In genomic region chr1:134037172-134037571, GRCm38 (mm10) we compare ENCODE assay signal across 9 mouse cellular contexts. TPM values are rescaled to one million over a fixed set of nuclear protein-coding genes. Genes with fewer than 3 reads are reported as not detected.
DNase-seq lines count a peak whose midpoint lies in the region; ATAC-seq and TF ChIP-seq lines count a peak whose summit lies in the region.
"Had no signal": no experiment of that assay in that cellular context is flagged by ENCODE, and none has a peak within 500 bp of the region (broad histone marks: within the 10 kb centered on the region; RNA-seq: fewer than 3 reads in every experiment).

Gene Fmod (plus strand): TSS chr1:134037254.

- no peak within 1 kb of the TSS for H3K4me3 ChIP-seq in intestine, embryonic 14.5 days (ENCODE audit: low read depth, low read length)
- H3K4me3 ChIP-seq in intestine, postnatal 0 days (ENCODE audit: low read depth, low read length), result no peak within 1 kb of the TSS
- H3K4me3 ChIP-seq in embryonic facial prominence, embryonic 12.5 days, result no peak within 1 kb of the TSS
- 0 out of 4 replicates have a peak within 1 kb of the TSS, but pooled peaks have one; percentile 1 to 10 for H3K4me3 ChIP-seq in heart, embryonic 14.5 days (ENCODE audit: control insufficient read depth in 1 of 2, insufficient read depth in 1 of 2, low read depth in 1 of 2, low read length in 2 of 2)
- H3K4me3 ChIP-seq in lung, adult 2 months (replicated peaks; ENCODE audit: extremely low read depth, low read depth, low read length), result no peak within 1 kb of the TSS

- TF ChIP-seq POLR2A in lung, adult 2 months (IDR thresholded peaks at IDR 0.05; ENCODE audit: borderline replicate concordance, extremely low read depth, low read depth, low read length), result no peak

- no peak for DNase-seq in intestine, embryonic 14.5 days (ENCODE audit: low spot score)
- no peak for DNase-seq in lung, adult 2 months
- no peak for DNase-seq in right cerebral cortex, postnatal 4 days
- DNase-seq in cerebellum, postnatal 25 days, result no peak
- DNase-seq in adipocyte (ENCODE audit: low spot score), result no peak
- DNase-seq: cerebellum, postnatal 14 days had no signal

- no peaks in the 10 kb centered on the region for H3K36me3 ChIP-seq in intestine, embryonic 14.5 days (ENCODE audit: control insufficient read depth, insufficient read depth, low read length)
- no peaks in the 10 kb centered on the region for H3K36me3 ChIP-seq in intestine, postnatal 0 days (ENCODE audit: control insufficient read depth, insufficient read depth)
- no peaks in the 10 kb centered on the region for H3K36me3 ChIP-seq in embryonic facial prominence, embryonic 12.5 days
- H3K36me3 ChIP-seq in heart, embryonic 14.5 days (ENCODE audit: control insufficient read depth, insufficient read depth, low read length), result no peaks in the 10 kb centered on the region

- ATAC-seq in intestine, embryonic 14.5 days (replicated peaks; ENCODE audit: low FRiP score, low TSS enrichment, low read depth), result 0 out of 2 replicates have a peak, but pooled peaks have one; percentile 60
- ATAC-seq in intestine, postnatal 0 days, result no peak
- no peak for ATAC-seq in embryonic facial prominence, embryonic 12.5 days (ENCODE audit: insufficient number of reproducible peaks, insufficient read depth, low FRiP score, low TSS enrichment)
- no peak; the same call in 1 of the 2 replicates for ATAC-seq in heart, embryonic 14.5 days (ENCODE audit: insufficient number of reproducible peaks, insufficient read depth, low FRiP score, low read depth)

- peak within 1 kb of the TSS; percentile 25 for H3K4me2 ChIP-seq in intestine, embryonic 14.5 days (ENCODE audit: low read length)
- H3K4me2 ChIP-seq in intestine, postnatal 0 days (replicated peaks; ENCODE audit: low read depth), result no peak within 1 kb of the TSS
- H3K4me2 ChIP-seq in embryonic facial prominence, embryonic 12.5 days (replicated peaks), result no peak within 1 kb of the TSS
- peak within 1 kb of the TSS; percentile 43 for H3K4me2 ChIP-seq in heart, embryonic 14.5 days (ENCODE audit: low read length)

- no peaks in the 10 kb centered on the region for H3K9me3 ChIP-seq in intestine, embryonic 14.5 days (ENCODE audit: control insufficient read depth, low read length)
- no peaks in the 10 kb centered on the region for H3K9me3 ChIP-seq in intestine, postnatal 0 days (ENCODE audit: control insufficient read depth)
- no peaks in the 10 kb centered on the region for H3K9me3 ChIP-seq in embryonic facial prominence, embryonic 12.5 days
- H3K9me3 ChIP-seq in heart, embryonic 14.5 days (ENCODE audit: control insufficient read depth, low read length), result no peaks in the 10 kb centered on the region

- peaks cover 11% of the 10 kb centered on the region for H3K4me1 ChIP-seq in intestine, embryonic 14.5 days (replicated peaks; ENCODE audit: control insufficient read depth, insufficient read depth, low read length)
- H3K4me1 ChIP-seq in intestine, postnatal 0 days (replicated peaks; ENCODE audit: control insufficient read depth, insufficient read depth, low read length), result no peaks in the 10 kb centered on the region
- peaks cover 13% of the 10 kb centered on the region; the same call in 1 of the 2 replicates for H3K4me1 ChIP-seq in embryonic facial prominence, embryonic 12.5 days
- H3K4me1 ChIP-seq in heart, embryonic 14.5 days (ENCODE audit: control insufficient read depth in 2 of 2, insufficient read depth in 2 of 2, low read length in 2 of 2), result peaks cover 9 to 12% of the 10 kb centered on the region in 2 experiments
- H3K4me1 ChIP-seq in lung, adult 2 months (ENCODE audit: control insufficient read depth, insufficient read depth, low read length), result no peaks in the 10 kb centered on the region

- WGBS in intestine, embryonic 14.5 days, result 23% methylated on average over 9 of the region's 9 CpGs
- 19% methylated on average over 9 of the region's 9 CpGs for WGBS in intestine, postnatal 0 days
- WGBS in embryonic facial prominence, embryonic 12.5 days, result 39% methylated on average over 9 of the region's 9 CpGs
- 15% methylated on average over 9 of the region's 9 CpGs for WGBS in heart, embryonic 14.5 days
- WGBS in lung, adult 2 months, result 45% methylated on average over 9 of the region's 9 CpGs

- no peaks in the 10 kb centered on the region for H3K27me3 ChIP-seq in intestine, embryonic 14.5 days (replicated peaks; ENCODE audit: control insufficient read depth, insufficient read depth, low read length)
- no peaks in the 10 kb centered on the region for H3K27me3 ChIP-seq in intestine, postnatal 0 days (replicated peaks; ENCODE audit: control insufficient read depth, insufficient read depth, low read length)
- H3K27me3 ChIP-seq in embryonic facial prominence, embryonic 12.5 days, result no peaks in the 10 kb centered on the region
- no peaks in the 10 kb centered on the region for H3K27me3 ChIP-seq in heart, embryonic 14.5 days (ENCODE audit: control insufficient read depth, insufficient read depth, low read length)

- no peak for TF ChIP-seq CTCF in intestine, postnatal 0 days (IDR thresholded peaks at IDR 0.05; ENCODE audit: low read depth)
- TF ChIP-seq CTCF in lung, adult 2 months (IDR thresholded peaks at IDR 0.05; ENCODE audit: insufficient read depth, low read length), result no peak

- no peak within 1 kb of the TSS for H3K9ac ChIP-seq in intestine, embryonic 14.5 days (ENCODE audit: low read length)
- no peak within 1 kb of the TSS for H3K9ac ChIP-seq in intestine, postnatal 0 days (ENCODE audit: low read depth, low read length)
- H3K9ac ChIP-seq in embryonic facial prominence, embryonic 12.5 days, result no peak within 1 kb of the TSS
- no peak within 1 kb of the TSS for H3K9ac ChIP-seq in heart, embryonic 14.5 days (ENCODE audit: low read length)

- 0 out of 2 replicates have a peak within 1 kb of the TSS, but pooled peaks have one; percentile 9 for H3K27ac ChIP-seq in intestine, embryonic 14.5 days (ENCODE audit: low read depth)
- H3K27ac ChIP-seq in intestine, postnatal 0 days (ENCODE audit: low read depth, low read length), result no peak within 1 kb of the TSS
- H3K27ac ChIP-seq in embryonic facial prominence, embryonic 12.5 days, result peak within 1 kb of the TSS; percentile 37; the same call in 1 of the 2 replicates
- peak within 1 kb of the TSS; percentile 34 to 64 for H3K27ac ChIP-seq in heart, embryonic 14.5 days (replicated peaks in 1 of 2; ENCODE audit: control insufficient read depth in 1 of 2, insufficient read depth in 1 of 2, low read depth in 2 of 2, low read length in 2 of 2)

RNA-seq across cellular contexts. Expression of gene Fmod, which starts in this region (rescaled TPM):
- polyA plus RNA-seq in intestine, embryonic 14.5 days (2014; fragmentation: Nextera tagmentation; extraction: Ambion mirVana), result 8.2 and 10.4 TPM in 2 replicates
- 2.2 and 2.4 TPM in 2 replicates for polyA plus RNA-seq in intestine, postnatal 0 days (2015; fragmentation: Nextera tagmentation; extraction: Ambion mirVana)
- 6.2 and 7.2 TPM in 2 replicates for polyA plus RNA-seq in embryonic facial prominence, embryonic 12.5 days (2016; fragmentation: Nextera tagmentation; extraction: Ambion mirVana)
- 15.9 and 18.0 TPM in 2 replicates for polyA plus RNA-seq in heart, embryonic 14.5 days (2014; fragmentation: Nextera tagmentation; extraction: Ambion mirVana)
- 7.9 and 14.2 TPM in 2 replicates for polyA plus RNA-seq in lung, adult 2 months (2012; rRNA removed)

Comparison
In these comparisons a context has a peak if more than half of its experiments do, and no peak if none do; other contexts are left out.
1. H3K4me2 ChIP-seq: peak in intestine, embryonic 14.5 days (single experiment) and heart, embryonic 14.5 days (single experiment); none in intestine, postnatal 0 days (single experiment) and embryonic facial prominence, embryonic 12.5 days (single experiment).
2. H3K4me3 ChIP-seq: peak in heart, embryonic 14.5 days (2 of 2); none in intestine, embryonic 14.5 days (single experiment), intestine, postnatal 0 days (single experiment), embryonic facial prominence, embryonic 12.5 days (single experiment) and lung, adult 2 months (single experiment).